Mouse (Mus musculus) brain, embryonic 14.5 days (tissue): Measurements from ENCODE around the gene Sit1. TPM values are rescaled to one million over a fixed set of nuclear protein-coding genes. Genes with fewer than 3 reads are reported as not detected.
"Not testable (repeated sequence)": the region's sequence is repeated elsewhere in the genome, so short reads cannot be mapped to it uniquely, and the experiment has no call there.

Experiments used
- DNase-seq: peaks from one replicate; pipeline ENCODE4 v3.0.0-alpha.2; 2011; ENCODE audit warnings: low read depth
- CTCF ChIP-seq: fragments of 200-500 bp; IDR thresholded peaks from 2 replicates; pipeline ENCODE4 v1.5.1; 2012; ENCODE audit warnings: inconsistent platforms, mild to moderate bottlenecking, moderate library complexity, borderline replicate concordance; ENCODE audit not compliant: insufficient read depth, insufficient read length; ENCODE audit errors: extremely low read depth
- POLR2A ChIP-seq: fragments of 200-500 bp; IDR thresholded peaks from 2 replicates; pipeline ENCODE4 v1.6.1; 2012; ENCODE audit warnings: mild to moderate bottlenecking, inconsistent platforms, borderline replicate concordance; ENCODE audit not compliant: poor library complexity, insufficient read depth, insufficient read length, severe bottlenecking; ENCODE audit errors: extremely low read depth
- polyA plus RNA-seq: library from polyadenylated mRNA; depleted of rRNA; stranded (reverse); fragments of >200 nt; gene quantifications from 2 replicates; pipeline ENCODE4 v1.2.3, GENCODE M21; 2012

Gene Sit1
- polyA plus RNA-seq, 1 experiment = not detected

DNA sequence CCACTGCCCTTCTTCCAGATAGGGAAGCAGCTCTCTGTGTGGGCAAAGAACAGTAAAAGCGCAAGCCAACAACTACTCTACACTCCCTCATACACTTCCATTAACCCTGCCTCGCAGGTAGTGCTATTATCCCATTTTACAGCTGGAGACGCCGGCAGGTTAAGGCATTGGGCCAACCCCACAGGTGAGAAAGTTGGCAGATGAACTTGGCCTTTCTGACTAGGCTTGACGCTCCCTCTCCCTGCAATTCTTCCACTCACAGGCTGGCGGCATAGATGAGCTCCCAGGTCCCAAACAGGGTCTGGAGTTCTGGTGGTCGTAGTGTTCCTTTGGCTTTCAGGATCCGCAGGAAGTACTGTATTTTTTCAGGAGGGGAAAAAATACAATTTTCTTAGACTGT lies 15.4 kb upstream of the Sit1 start:
- TF ChIP-seq POLR2A (no peak), CTCF (peak; percentile 58; the same call in 1 of the 2 replicates)
- peak; percentile 67 for DNase-seq

DNA sequence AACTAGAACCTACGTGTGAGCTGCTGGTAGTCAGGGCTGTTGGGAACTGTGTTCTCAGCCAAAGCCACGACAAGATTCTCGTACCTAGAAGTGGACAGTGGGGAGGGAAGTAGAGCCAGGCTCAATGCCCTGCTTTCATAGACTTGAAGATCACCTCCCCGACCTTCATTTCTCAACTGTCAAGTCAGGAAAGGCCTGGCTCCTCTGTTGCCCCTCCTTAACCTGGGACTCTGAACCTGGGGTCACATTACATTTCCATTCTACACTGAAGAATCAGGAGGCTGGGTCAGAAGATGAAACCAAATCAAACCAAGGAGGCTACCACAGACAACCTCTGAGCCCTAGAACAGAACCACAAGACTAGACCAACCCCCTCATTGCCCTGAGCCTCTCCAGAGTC lies 14.4 kb upstream of the Sit1 start:
- DNase-seq = no peak
- TF ChIP-seq CTCF = no peak
- no peak for TF ChIP-seq POLR2A

DNA sequence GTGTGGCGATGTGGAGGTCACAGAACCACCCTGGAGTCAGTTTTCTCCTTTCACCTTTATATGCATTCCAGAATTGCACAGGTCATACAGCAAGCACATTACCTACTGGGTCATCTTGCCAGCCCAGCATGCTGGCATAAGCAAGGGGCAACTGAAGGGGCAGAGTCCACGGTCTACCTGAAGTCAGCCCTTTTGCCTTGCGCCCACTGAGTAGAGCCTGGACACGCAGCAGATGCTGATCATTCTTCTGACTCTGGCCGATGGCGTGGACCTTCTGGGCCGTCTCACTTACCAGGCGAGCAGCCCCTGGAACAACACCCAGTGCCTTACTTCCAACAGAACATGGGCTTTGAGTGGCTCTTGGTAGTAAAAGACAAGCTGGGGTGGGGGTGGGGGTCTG lies 13.9 kb upstream of the Sit1 start:
- TF ChIP-seq CTCF (no peak), POLR2A (no peak)
- DNase-seq = no peak

DNA sequence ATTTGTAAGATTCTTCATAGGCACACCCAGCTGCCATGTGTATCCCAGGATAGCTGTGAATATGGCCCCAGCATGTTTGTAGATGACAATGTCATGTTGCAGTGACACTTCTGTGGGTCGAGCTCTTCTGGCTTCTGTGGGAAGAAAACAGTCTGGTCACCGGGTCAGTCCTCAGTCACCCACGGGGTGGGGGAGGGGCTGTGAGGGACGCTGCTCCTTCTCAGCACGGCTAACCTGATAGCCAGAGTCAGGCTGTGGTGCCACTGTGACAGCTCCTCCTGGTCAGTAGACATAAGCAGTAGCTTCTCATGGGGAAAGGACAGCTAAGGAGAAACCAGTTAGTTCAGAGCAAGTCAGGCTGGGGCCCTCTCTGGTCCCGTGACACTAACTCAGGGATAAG lies 13.1 kb upstream of the Sit1 start:
- DNase-seq = no peak
- TF ChIP-seq POLR2A (no peak), CTCF (no peak)

DNA sequence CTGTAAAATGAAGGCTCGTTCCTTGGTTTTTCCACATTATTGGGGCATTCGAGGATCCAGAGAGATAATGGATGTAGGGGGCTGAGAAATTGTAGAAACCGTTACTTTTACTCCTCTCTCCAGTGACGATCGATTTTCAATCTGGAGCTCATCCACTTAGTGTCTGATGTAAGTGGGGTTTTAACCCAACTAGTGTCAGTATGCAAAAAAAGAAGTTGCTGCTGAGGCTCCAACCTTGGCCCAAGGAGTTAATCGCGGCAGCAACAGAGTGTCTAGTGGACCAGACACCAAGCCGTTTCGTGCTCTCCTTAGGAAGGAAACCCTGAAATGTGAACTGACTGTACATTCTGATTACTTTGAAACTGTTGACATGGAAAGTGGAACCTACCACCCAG lies 10.3 kb upstream of the Sit1 start:
- TF ChIP-seq POLR2A (no peak), CTCF (no peak)
- peak; percentile 49 for DNase-seq

DNA sequence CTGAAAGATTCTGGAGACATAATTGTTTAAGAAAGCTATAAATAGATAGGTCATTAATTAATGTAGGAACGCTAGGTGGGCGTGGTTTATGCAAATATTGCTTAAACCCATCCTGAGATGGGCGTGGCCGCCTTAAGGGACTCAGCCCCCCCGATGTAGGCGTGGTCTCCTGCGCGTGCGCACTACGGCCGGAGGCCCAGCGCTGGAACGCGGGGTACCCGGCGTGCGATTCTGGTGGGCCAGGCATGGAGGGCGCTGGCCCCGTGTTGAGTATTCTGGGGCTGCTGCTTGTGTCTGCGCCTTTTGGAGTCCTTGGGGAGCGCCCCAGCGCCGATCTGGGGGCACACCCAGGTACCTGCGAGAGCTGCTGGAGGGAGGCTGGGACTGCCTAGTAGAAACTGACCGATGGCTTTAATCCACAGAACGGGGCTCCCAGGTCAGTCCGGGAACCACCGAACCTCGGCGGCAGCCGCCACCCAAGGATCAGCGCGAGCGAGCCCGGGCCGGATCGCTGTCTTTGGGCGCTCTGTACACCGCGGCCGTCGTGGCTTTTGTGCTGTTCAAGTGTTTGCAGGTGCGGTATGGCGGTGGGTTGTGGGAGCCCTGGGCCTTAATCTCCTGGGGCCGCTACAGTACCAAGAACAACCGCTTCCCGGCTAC lies 9.8 kb upstream of the Sit1 start:
- DNase-seq = peak; percentile 98
- no peak for TF ChIP-seq CTCF
- TF ChIP-seq POLR2A = peak; percentile 93

DNA sequence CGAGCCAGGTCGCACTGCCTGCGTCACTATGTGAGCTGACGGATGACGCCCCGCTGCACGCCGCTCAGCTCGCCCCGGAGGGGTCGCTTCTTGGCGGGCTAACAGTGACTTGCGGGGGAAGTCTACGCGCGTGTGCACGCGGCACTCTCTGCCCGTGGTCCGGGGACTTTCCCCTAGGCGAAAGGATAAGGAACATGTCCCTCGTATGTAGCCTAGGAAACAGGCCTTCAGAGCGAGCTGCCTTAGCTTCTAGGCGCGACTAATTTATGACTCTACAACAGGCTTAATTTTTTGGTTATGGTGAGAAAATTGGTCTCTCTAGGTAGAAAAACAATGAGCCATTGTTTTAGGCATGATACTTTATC lies 9.3 kb upstream of the Sit1 start, which contains the start of gene Ccdc107:
Gene Ccdc107, plus strand, starts transcription at position 80 of the 365 bp plus-strand sequence.
- peak; percentile 99 for DNase-seq
- no peak for TF ChIP-seq CTCF
- no peak for TF ChIP-seq POLR2A

DNA sequence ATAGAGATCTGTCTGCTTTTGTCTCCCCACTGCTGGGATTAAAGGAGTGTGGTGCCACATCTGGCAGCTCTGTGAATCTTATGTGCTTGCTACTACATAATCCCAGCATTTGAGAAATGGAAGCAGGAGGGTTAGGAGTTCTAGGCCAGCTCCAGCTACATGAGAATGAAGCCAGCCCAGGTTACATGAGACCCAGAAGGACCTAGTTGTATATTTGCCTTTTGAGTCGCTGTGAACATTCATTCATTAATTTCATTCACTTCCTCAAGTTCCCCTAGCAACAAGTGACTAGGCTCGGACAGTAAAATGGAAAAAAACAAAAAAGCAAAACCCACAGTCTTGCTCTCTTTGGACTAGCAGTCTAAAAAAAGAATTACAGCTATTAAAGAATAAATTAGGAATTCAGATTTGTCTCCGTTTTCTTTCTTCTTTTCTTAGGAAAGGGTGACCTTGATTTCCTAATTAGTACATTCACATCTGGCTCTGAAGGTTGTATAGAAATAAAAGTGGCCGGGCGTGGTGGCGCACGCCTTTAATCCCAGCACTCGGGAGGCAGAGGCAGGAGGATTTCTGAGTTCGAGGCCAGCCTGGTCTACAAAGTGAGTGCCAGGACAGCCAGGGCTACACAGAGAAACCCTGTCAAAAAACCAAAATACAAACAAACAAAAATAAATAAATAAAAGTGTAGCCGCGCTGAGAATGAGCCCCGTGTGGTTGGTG lies 8.7 kb upstream of the Sit1 start:
- DNase-seq = no peak
- no peak for TF ChIP-seq CTCF
- no peak for TF ChIP-seq POLR2A

DNA sequence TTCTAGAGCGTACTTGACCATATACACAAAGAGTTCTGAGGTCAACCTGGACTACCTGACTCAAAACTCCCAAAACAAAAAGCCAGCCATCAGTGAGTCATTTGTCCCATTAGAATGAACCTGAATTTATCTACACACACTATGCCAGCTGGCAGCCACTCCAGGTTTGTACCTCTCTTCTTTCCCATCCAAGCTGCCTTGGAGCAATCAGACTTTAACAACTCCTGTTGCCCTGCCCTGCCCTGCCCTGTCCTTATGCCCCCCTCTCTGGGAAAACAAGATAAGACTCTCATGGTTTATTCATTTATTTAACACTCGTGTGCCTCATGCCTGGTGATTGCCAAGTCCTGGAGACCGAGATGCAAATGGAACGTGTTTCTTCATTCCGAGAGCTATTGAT lies 7.3 kb upstream of the Sit1 start:
- DNase-seq = no peak
- no peak for TF ChIP-seq POLR2A
- no peak for TF ChIP-seq CTCF

DNA sequence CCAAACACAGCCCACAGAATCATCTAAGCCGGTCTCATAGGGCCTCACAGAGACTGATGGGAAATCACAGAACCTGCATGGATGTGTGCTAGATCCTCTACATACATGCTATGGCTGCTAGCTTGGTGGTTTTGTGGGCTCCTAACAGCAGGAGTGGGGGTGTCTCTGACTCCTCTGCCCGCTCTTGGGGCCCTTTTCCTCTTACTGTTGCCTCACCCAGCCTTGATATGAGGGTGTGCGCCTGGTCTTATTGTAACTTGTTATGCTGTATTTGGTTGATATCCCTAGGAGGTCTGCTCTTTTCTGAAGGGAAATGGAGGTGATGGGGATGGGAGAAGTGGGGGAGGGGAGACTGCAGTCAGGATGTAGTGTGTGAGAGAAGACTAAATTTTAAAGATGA lies 6.1 kb upstream of the Sit1 start:
- TF ChIP-seq CTCF (no peak), POLR2A (no peak)

DNA sequence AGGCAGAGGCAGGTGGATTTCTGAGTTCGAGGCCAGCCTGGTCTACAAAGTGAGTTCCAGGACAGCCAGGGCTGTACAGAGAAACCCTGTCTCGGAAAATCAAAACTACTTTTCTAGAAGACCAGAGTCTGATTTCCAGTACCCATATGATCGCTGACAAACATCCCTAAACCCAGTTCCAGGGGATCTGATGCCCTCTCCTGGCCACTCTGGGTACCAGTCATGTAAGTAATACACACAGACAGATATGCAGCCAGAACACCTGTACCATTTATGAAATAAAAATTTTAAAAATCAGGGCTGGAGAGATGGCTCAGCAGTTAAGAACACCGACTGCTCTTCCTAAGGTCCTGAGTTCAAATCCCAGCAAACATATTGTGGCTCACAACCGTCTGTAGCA lies 2.1 kb upstream of the Sit1 start:
- DNase-seq = not testable (repeated sequence)

More for the DNA sequence above, 6.1 kb upstream of the Sit1 start:
- DNase-seq = no peak

DNA sequence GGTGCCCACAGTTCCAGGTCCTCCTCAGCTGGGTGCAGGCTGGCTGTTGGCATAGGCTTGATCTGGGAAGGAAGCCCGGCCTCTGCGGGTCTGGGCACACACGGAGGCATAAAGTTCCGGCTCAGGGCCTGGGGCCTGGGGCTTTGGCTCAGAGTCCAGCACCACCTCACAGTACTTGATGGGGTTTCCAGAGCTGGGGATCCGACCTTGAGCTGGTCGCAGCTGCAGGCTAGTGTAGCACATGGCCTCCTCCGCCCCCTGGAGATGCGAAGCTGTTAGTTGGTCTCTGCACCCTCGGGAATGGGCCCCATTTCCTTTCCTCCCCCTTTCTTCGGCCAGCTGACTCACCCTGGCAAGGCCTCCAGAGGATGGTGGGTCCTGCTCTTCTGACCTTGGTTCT lies 943 bp downstream of the Sit1 start:
- DNase-seq = no peak
- TF ChIP-seq CTCF = no peak
- no peak for TF ChIP-seq POLR2A

DNA sequence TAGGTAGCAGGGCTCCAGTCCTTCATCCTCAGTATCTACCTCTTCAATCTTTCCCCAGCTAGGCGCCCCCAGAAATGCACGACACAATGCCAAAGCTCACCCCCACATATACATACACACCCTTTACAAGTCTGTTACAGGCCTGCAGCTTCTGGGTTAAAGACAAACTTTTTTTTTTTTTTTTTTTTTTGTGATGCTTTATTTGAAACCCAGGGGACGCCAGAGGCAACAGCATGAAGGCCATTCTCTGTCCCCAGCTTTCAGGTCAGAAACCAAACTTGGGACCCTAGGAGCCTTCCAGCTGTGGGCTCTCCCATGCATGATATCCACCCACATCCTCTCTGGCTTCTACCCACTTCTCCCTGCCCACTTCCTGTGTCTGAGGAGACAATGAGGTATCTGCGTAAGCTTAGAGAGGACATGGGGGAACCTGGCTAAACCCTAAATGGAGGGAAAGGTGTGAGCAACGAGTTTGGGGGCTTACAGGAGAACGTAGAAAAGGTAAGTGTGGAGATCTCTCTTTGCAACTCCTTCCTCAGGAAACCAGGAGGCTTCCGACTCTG lies 1.6 kb downstream of the Sit1 start:
- TF ChIP-seq POLR2A (no peak), CTCF (no peak)
- no peak for DNase-seq
